Mouse (Mus musculus) heart, postnatal 0 days (tissue): ENCODE measurements around the gene Adal. TPM values are rescaled to one million over a fixed set of nuclear protein-coding genes. Genes with fewer than 3 reads are reported as not detected.

Experiments used
- ATAC-seq: fragments of 200-750 bp; cut with Nextera tagmentation; 2 replicates; pipeline ENCODE4 v1.8.0; 2017; ENCODE audit warnings: low read depth, moderate number of reproducible peaks, moderate library complexity; ENCODE audit not compliant: insufficient read depth
- DNase-seq: peaks from one replicate; pipeline ENCODE4 v3.0.0-alpha.2; 2016; ENCODE audit warnings: low spot score
- H3K27ac ChIP-seq: fragments of 300-500 bp; sonication (generic); 2 replicates; pipeline ENCODE4 v1.5.1; 2014; ENCODE audit warnings: low read depth, mild to moderate bottlenecking
- H3K27me3 ChIP-seq: fragments of 300-500 bp; sonication (generic); 2 replicates; pipeline ENCODE4 v1.6.1; 2014; ENCODE audit warnings: low read length, mixed read lengths; ENCODE audit not compliant: control insufficient read depth, insufficient read depth
- H3K36me3 ChIP-seq: fragments of 300-500 bp; sonication (generic); replicated peaks from 2 replicates; pipeline ENCODE4 v1.6.1; 2014; ENCODE audit warnings: low read length, mixed read lengths; ENCODE audit not compliant: control insufficient read depth, insufficient read depth
- H3K4me1 ChIP-seq: fragments of 300-500 bp; sonication (generic); 2 replicates; pipeline ENCODE4 v1.6.1; 2014; ENCODE audit warnings: antibody characterized with exemption; ENCODE audit not compliant: control insufficient read depth, insufficient read depth
- H3K4me2 ChIP-seq: fragments of 300-500 bp; sonication (generic); 2 replicates; pipeline ENCODE4 v1.6.1; 2014; ENCODE audit warnings: low read depth, mild to moderate bottlenecking, low read length, moderate library complexity
- H3K4me3 ChIP-seq: fragments of 300-500 bp; sonication (generic); 2 replicates; pipeline ENCODE4 v1.5.1; 2014; ENCODE audit warnings: low read depth, low read length
- H3K9ac ChIP-seq: fragments of 300-500 bp; sonication (generic); replicated peaks from 2 replicates; pipeline ENCODE4 v1.6.1; 2014; ENCODE audit warnings: low read depth, low read length, mixed read lengths
- H3K9me3 ChIP-seq: fragments of 300-500 bp; sonication (generic); replicated peaks from 2 replicates; pipeline ENCODE4 v1.6.1; 2016; ENCODE audit warnings: low read length; ENCODE audit not compliant: control insufficient read depth
- CTCF ChIP-seq: IDR thresholded peaks from 2 replicates; pipeline ENCODE4 v1.5.1; 2016; ENCODE audit warnings: antibody characterized with exemption, control low read depth, low read depth
- EP300 ChIP-seq: IDR thresholded peaks from 2 replicates; pipeline ENCODE4 v1.6.1; 2016; ENCODE audit warnings: antibody characterized with exemption, low read depth
- WGBS: fragments of 180-500 bp; shearing (Covaris S2); extraction: QIAGEN DNeasy Blood & Tissue Kit; methylation state at CpG from one replicate; pipeline ENCODE4 v1.1.7; 2014; 5-methylcytosine and 5-hydroxymethylcytosine counted together
- polyA plus RNA-seq: library from polyadenylated mRNA; unstranded; fragments of >200 nt; fragmentation: Nextera tagmentation; extraction: Ambion mirVana; gene quantifications from 2 replicates; pipeline ENCODE4 v1.2.1, GENCODE M21; 2015
- total RNA-seq: library from RNA; depleted of rRNA; stranded (reverse); fragments of >200 nt; gene quantifications from 2 replicates; pipeline ENCODE4 v1.2.3, GENCODE M21; 2014; ENCODE audit warnings: low replicate concordance

Adal gene
- total and polyA plus RNA-seq, 2 experiments from 2014 or later = 13.4 to 15.3 TPM

GRCm38 (mm10) chr2:121139266-121140017, 786 bp upstream of the Adal start:
- 21% methylated on average over 29 of the region's 29 CpGs for WGBS
- H3K9ac ChIP-seq = peak overlapping the region; percentile 69
- peak overlapping the region; percentile 89 for H3K4me2 ChIP-seq
- H3K36me3 ChIP-seq = peaks cover 19% of the 10 kb centered on the region; the same call in 1 of the 2 replicates
- H3K4me1 ChIP-seq = peaks cover 21% of the 10 kb centered on the region
- no peaks in the 10 kb centered on the region for H3K9me3 ChIP-seq
- TF ChIP-seq CTCF (no peak), EP300 (no peak)
- H3K4me3 ChIP-seq = peak overlapping the region; percentile 61
- ATAC-seq = peak; percentile 22; the same call in 1 of the 2 replicates
- peak; percentile 39 for DNase-seq
- H3K27ac ChIP-seq = peak overlapping the region; percentile 99
- no peaks in the 10 kb centered on the region for H3K27me3 ChIP-seq

DNA sequence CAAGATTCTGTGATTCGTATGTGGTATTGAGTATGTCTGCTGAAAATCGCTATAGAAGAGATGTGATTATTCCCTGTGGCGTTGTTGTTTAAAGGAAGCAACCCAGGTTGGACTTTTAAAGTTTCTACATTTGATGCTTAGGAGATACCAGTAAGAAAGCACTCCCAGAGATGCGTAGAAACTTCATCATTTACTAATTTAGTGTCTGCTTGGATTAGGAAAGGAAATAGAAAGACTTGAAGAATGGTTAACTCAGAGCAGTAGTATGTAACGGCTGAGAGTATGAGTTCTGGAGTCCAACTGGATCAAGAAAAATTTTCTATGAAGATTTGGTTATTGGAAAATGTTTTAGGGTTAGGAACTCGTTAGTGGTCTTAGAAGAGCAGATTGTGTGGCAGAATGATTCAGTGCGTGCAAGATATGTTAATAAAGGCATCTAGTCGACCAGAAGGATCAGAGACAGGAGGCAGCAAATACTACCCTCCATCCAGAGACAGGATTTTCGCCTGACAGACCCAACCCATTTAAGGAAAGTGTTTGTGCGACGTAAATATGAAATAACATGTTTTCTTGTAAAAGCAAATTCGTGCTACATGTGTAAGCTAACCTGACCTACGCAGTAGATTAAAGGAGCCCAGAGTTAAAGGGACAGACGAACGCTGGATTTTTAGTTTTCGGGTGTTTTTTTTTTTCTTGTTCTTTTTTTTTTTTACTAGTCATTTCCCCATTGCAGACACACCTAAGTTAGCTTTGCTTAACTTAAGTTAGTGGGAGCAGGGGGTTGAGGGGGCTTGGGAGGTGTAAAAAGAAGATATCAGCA, 1.2 kb downstream of the Adal start:
- ATAC-seq = no peak
- H3K36me3 ChIP-seq = peaks cover 32% of the 10 kb centered on the region; the same call in 1 of the 2 replicates

DNA sequence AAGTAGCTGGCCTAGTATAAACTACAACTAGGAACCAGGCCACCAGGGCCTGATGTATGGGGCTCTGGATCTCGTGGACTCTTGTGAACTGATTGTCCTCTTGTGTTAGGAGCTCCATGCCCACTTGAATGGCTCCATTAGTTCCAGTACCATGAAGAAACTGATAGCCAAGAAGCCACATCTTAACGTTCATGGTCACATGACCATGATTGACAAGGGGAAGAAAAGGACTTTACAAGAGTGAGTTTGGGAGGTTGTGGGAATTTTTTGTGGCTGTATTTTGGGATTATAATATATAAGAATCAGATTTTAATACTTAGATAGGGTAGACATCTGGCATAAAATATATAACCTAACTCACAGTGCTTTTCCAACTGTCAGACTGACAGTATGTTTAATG, 2.2 kb downstream of the Adal start:
- no peak for DNase-seq
- Histone ChIP-seq H3K9me3 (no peaks in the 10 kb centered on the region), H3K4me3 (no peak overlapping the region), H3K4me1 (peaks cover 21% of the 10 kb centered on the region), H3K9ac (no peak overlapping the region), H3K4me2 (no peak overlapping the region), H3K27ac (no peak overlapping the region), H3K36me3 (peaks cover 39% of the 10 kb centered on the region), H3K27me3 (no peaks in the 10 kb centered on the region)
- WGBS = 54% methylated on average over 2 of the region's 2 CpGs
- no peak for ATAC-seq
- TF ChIP-seq CTCF = no peak
- TF ChIP-seq EP300 = no peak

More for the DNA sequence above, 1.2 kb downstream of the Adal start:
- H3K4me1 ChIP-seq = peaks cover 21% of the 10 kb centered on the region
- peak overlapping the region; percentile 89 for H3K4me2 ChIP-seq
- DNase-seq = no peak
- peak overlapping the region; percentile 99 for H3K27ac ChIP-seq
- WGBS = 67% methylated on average over 16 of the region's 16 CpGs
- H3K9me3 ChIP-seq = no peaks in the 10 kb centered on the region
- no peaks in the 10 kb centered on the region for H3K27me3 ChIP-seq
- no peak for TF ChIP-seq EP300
- TF ChIP-seq CTCF = no peak
- peak overlapping the region; percentile 61 for H3K4me3 ChIP-seq
- H3K9ac ChIP-seq = peak overlapping the region; percentile 69

- 77% methylated on average over 5 of the region's 5 CpGs for WGBS
- no peak for DNase-seq
- no peak for TF ChIP-seq CTCF
- Histone ChIP-seq H3K4me2 (no peak overlapping the region), H3K27ac (no peak overlapping the region), H3K4me1 (no peaks in the 10 kb centered on the region), H3K36me3 (peaks cover 58% of the 10 kb centered on the region), H3K4me3 (no peak overlapping the region), H3K9ac (no peak overlapping the region), H3K27me3 (no peaks in the 10 kb centered on the region), H3K9me3 (no peaks in the 10 kb centered on the region)
- ATAC-seq = no peak
Measured at GRCm38 (mm10) chr2:121149679-121150078, 9.5 kb downstream of the Adal start.

DNA sequence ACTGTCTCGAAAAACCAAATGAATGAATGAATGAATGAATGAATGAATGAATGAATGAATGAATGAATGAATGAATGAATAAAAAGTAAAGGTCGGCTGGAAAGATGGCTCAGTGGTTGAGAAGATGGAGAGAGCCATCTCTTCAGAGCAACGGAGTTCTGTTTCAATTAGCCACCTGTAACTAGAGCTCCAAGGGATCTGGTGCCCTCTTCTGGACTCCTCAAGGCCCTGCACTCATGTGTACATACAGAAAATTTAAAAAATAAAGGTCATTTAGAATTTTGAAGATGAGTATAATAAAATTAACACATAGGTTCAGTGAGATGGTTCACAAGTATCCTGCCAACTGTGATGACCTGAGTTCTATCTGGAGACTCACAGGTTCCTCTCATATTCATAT, 12.9 kb downstream of the Adal start:
- Histone ChIP-seq H3K27ac (no peak overlapping the region), H3K9me3 (no peaks in the 10 kb centered on the region), H3K4me3 (no peak overlapping the region), H3K4me1 (no peaks in the 10 kb centered on the region), H3K27me3 (no peaks in the 10 kb centered on the region), H3K9ac (no peak overlapping the region), H3K36me3 (peaks cover 59% of the 10 kb centered on the region), H3K4me2 (no peak overlapping the region)
- ATAC-seq (no peak), DNase-seq (no peak)
- 0 out of 2 replicates have a peak, but pooled peaks have one; percentile 26 for TF ChIP-seq CTCF
- no peak for TF ChIP-seq EP300
- WGBS = 84% methylated on average over 3 of the region's 3 CpGs
